Mouse (Mus musculus) megakaryocyte, embryonic 14.5 days (primary cell): ENCODE data around the gene Arhgef38.

Source experiments
- FLI1 ChIP-seq: IDR thresholded peaks from 2 replicates; pipeline ENCODE4 v1.6.1; 2012; ENCODE audit warnings: low read length, inconsistent platforms, mixed read lengths
- GATA1 ChIP-seq: IDR thresholded peaks from 3 replicates; pipeline ENCODE4 v1.6.1; 2012; ENCODE audit warnings: mixed read lengths, low read length, inconsistent platforms, borderline replicate concordance

DNA sequence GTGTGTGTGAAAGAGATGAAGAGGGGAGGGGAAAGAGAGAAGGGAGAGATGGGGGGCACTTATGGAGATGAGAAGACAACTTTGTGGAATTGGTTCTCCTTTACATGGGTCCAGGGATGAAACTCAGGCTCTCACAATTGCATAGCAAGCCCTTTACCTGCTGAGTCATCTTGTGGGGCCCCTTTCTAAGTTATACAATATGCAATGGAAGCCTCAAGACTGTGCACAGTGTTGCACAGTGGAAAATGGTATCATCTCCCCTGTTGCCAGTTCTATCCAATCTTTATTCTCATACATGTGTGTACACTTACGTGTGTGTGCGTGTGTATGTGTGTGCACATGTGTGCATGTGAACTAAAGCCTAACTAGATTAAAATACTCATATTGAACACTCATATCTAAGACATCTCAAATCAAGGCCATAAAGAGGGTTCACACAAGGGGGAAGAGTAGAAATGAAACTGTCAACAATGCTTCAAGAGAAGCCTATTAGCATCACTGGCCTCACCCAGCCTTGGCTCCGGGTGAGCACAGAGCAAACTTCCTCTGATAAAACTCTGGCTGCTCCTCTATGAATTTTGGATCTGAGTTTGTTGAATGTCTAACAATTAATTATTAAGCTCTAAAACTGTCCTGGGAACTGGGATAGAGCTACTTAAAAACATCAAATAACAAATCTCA lies 21.2 kb downstream of the Arhgef38 start:
- TF ChIP-seq GATA1 (no peak), FLI1 (no peak)
